Mouse (Mus musculus) c-Kit-negative CD71-positive TER-119-positive erythroid progenitor cells, embryonic 14.5 days (primary cell): ENCODE data around the gene Wdpcp.
"Not testable (repeated sequence)": the region's sequence is repeated elsewhere in the genome, so short reads cannot be mapped to it uniquely, and the experiment has no call there.

Experiments
- DNase-seq: peaks from one replicate; pipeline ENCODE4 v3.0.0-alpha.2; 2013; ENCODE audit warnings: low read depth, low spot score

The Wdpcp gene

GRCm38 (mm10) chr11:21571700-21572381 lies at the start of gene Wdpcp, which contains the start of gene Mdh1:
Gene Wdpcp (plus strand): TSS chr11:21572235.
Gene Mdh1 (minus strand): TSS chr11:21572367.
- DNase-seq = peak; percentile 26

DNA sequence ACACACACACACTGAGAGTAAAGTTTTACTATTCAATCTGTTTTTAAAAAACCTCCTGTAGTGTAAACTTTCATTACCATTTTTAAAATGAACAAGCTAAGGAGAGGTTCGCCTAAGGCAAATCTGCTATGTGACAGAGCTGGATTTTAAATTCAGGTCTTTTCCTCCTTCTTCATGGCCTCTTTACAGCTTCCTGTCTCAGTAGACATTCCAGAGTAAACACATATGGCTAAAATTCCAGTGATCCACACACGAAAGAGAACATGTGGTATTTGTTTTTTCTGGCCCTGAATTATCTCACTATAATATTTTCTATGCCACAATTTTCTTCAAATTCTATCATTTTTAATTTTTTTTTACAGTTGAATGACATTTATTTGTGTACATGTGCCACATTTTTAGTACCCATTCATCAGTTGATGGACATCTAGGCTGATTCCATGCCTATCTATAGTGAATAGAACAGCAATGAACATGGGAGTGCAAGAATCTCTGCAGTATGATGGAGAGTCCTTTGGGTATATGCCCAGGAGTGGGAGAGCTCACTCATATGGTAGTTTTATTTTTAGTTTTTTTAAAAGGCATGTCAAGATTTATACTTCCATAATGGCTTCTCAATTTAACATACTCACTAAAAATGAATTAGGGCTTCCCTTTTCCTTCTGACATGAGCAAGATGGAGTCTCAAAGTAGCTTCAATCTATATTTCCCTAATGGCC lies 43.2 kb upstream of the Wdpcp start:
- no peak for DNase-seq

DNA sequence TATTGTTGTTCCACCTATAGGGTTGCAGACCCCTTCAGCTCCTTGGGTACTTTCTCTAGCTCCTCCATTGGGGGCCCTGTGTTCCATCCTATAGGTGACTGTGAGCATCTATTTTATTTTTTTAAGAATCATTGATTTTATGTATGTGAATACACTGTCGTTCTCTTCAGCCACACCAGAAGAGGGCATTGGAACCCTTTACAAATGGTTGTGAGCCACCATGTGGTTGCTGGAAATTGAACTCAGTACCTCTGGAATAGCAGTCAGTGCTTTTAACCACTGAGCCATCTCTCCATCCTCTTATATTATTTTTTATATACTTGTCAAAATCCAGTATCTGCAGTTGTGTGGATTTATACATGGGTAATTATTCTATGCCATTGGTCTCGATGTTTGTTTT lies 41.2 kb upstream of the Wdpcp start:
- not testable (repeated sequence) for DNase-seq

DNA sequence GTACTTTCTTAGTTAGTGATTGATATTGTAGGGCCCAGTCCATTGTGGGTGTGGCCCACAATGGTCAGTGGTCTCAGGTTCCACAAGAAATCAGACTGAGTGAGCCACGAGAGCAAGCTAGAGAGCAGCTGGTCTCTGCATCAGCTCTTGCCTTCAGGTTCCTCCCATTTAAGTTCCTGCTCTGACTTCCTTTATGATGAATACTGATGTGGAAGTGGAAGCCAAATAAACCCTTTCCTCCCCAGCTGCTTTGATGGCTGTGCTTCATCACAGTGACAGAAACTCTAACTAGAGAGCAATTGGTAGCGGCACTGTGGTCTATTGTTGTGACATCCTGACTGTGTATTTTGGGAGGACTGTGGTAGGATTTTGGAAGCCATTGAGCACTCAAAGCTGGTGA lies 32.0 kb upstream of the Wdpcp start:
- no peak for DNase-seq

DNA sequence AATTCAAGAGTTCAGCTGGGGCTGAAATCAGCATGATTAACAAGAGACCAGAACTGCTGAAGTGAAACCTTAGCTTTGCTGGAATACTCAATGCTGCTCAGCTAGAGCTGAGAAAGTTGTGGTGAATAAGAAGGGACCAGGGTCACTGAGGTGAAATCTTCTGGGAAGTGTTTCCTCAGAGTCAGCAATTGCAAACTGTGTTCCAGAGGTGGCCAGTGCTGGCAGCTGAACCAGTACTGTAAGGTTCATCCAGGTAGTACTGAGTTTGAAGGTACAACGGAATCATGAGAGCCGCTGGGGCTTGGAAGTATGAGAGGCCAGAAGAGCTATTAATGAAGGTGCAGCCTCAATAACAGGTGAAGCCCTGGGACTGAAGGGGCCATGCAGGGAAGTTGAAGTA lies 31.4 kb upstream of the Wdpcp start:
- no peak for DNase-seq

- DNase-seq = no peak
Observed at GRCm38 (mm10) chr11:21542731-21543130, 29.3 kb upstream of the Wdpcp start.

DNA sequence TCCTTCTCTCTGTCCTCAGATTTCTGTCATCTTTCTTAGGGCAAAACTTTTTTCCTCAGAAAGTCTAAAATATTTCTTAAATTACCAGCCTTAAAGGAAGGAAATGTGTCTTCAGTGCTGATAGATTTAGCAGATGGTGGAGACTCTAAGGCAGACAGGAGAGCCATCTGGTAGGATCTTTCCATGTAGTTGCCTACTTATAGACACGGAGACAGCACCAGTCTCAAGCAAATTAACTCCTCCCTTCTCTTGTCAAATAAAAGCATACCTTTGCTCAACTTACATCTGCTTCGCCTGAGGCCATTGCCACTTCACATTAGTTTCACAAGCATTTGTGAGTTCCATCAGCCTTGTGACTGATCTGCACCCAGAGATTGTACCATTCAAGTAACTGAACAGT lies 27.0 kb upstream of the Wdpcp start:
- no peak for DNase-seq

GRCm38 (mm10) chr11:21545951-21546350 lies 26.1 kb upstream of the Wdpcp start:
- DNase-seq = no peak

- no peak for DNase-seq
Observed at GRCm38 (mm10) chr11:21546671-21547070, 25.4 kb upstream of the Wdpcp start.

GRCm38 (mm10) chr11:21547518-21547917 lies 24.5 kb upstream of the Wdpcp start:
- no peak for DNase-seq

- DNase-seq = no peak
Observed at GRCm38 (mm10) chr11:21549052-21549451, 23.0 kb upstream of the Wdpcp start.

- no peak for DNase-seq
Observed at GRCm38 (mm10) chr11:21549754-21550153, 22.3 kb upstream of the Wdpcp start.

DNA sequence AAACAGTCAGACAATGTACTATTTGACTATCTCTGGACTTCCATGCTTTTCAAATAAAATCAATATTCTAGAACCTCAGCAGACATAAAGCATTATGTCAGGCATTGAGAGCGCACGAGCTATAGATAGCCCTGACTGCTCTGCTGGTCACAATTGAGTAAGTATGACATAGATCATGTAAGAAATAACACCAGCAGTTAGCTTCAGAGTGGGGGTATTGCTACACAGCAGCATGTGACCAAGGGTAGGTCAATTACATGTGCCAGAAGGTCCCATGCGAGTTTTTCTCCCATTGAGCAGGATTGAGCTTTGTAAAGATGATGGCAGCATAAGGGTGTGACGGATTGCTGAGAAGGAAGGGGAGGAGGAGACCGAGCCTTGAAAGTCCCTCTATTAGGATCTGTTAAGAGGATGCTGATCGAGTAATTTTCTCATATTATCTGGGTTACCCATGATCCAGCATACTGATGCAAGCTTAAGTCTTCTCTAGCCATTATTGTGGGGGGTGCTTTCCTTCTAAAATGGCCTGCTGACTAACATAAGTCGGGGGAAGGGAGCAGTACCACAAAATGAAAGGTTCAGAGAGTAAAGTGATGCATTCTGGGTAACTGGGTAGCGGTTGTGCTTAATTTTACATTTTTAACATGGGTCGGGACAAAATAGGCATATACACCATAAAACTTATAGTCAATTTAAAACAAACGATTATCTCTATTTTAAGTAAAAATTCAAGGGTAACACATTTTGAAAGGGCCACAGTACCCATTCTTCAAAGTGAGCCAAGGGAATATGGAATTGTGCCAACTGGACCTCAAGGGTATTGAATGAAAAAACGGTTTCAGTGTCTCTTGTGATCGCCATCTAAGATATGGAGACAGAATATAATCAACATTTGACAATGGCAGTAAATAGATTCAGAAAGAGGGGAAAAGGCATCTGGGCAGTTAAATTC lies 21.5 kb upstream of the Wdpcp start:
- DNase-seq = no peak

GRCm38 (mm10) chr11:21552049-21552448 lies 20.0 kb upstream of the Wdpcp start:
- no peak for DNase-seq

DNA sequence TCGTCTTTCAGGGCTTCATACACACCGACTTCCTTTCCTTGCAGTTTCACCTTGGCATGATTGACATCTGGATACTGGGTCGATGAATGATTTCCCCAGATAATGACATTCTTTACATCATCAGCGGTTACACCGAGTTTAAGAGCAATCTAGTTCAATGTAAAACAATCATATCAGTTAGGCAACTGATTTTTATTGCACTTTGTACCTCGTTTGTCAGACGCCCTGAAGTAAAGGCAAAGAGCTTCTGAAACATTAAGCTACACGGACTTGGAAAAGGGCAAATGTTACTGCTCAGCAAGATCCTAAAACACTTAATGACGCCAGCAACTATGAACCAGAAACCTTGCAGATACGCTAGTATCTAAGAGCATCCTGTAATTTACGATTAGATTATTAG lies 12.3 kb upstream of the Wdpcp start:
- no peak for DNase-seq

DNA sequence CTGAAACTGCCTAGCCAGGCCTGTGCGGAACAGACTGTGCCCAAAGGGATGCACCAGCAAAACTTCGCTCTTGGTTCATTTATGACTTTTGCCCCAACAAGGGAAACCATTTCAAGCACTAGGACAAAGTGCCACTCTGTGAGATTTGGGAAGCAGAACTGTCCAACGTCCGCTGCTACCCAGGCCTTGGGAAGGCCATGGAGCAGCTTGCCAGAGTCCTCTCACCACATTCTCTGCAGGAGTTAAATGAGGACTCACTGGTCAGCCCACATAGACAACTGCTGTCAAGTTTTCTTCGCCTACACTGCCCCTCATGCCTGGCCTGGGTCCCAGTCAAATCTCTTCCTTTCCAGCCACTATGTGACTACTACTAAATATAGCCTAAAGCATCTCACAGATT lies 10.7 kb upstream of the Wdpcp start:
- DNase-seq = no peak

DNA sequence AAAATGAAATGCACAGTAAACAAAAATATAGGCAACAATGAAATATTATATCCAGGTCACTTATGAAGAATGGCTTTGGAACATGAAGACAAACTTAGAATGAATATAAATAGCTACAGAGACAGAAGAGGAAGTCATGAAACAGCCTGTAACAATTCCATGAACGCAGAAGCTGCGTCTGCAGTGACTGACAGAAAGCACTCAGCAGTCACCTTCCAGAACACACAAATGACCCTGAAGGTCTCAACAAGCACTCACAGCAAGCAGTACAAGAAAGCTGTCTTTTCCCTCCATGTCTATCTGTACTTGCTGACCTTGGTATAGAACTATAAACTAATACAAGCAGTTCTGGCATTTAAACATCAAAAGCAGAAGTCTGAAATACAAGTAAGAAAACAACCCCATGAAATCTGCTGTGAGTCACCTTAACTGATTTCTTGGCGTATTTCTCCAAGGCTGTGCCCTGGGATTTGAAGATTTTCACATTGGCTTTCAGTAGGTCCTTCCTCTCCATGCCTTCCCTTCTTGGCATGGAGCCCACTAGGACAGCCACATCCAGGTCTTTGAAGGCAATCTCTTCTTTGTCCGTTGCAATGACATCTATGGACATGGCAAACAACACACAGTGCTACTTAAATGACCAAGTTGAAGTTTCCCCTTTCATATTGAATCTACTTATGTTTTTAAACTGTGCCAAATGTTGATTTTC lies 8.3 kb upstream of the Wdpcp start:
- DNase-seq = no peak

DNA sequence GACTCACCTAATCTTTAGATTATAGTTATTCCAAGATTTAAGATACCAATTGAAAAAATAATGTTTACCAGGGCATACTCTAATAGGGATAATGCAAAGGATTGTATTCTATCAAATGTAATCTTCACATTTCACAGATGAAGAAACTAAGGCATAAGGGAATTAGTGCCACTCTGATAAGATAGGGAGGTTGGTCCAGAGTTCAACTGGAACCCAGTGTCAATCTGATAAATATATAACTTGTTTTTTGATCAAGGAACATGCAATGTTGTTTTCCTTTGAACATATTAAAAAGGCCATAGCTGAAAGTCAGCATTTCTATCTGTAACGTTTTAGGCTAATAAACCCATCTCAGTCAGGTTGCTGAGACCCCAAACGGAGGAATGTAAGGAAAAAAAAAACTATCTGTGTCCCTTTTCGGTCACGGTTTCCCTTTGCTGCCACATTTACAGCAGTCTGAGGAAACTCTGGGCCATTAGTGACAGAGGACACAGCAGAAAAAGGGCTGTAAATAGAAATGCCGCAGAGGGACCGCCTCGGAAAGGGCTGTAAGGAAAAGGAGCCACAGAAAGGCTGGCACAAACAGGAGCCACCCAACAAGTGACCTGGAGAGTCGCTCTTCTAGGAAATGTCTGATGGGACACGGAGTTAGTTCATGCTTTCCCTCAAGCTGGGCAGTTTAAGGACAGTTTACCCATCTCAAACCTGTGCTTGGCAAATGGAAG lies 7.2 kb upstream of the Wdpcp start:
- no peak for DNase-seq

GRCm38 (mm10) chr11:21566934-21567333 lies 5.1 kb upstream of the Wdpcp start:
- no peak for DNase-seq

DNA sequence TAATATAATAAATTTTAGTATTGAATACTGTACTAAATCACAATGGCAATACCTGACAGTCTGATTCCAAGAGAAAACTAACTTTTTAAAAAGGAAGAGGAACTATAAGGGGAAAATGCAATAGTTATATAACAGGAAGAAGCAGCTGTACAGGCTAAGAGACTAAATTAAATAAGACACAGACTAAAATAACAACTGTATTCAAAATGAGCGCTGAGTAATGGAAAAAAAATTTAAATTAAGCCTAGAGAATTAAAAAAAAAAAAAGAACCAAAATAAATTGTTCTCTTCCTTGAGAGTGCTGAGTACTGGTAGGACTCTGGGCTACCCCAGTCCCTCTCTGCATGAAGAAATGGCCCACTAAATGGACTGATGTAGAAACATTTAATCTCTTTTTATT lies 4.3 kb upstream of the Wdpcp start:
- no peak for DNase-seq

DNA sequence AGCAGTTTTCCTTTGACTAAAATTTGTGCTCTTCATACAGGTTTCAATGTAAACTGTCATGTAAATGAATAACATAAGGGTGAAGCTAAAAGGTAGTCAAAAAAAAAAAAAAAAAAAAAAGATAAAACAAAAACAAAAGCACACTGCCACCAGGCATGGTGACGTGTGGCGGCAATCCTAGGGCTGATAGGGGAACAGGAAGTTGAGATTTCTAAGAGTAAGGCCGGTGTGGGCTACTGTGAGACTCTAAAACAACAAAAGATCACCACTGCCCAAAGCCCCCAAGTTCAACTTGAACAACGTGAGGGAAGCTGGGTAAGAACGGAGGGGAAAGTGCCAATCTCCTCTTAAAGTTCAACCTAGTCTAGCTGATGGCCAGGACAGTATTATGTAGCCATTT lies 3.0 kb upstream of the Wdpcp start:
- DNase-seq = no peak
